Mouse (Mus musculus) liver, adult 2 months (tissue): ENCODE measurements around the gene Hcar2. TPM values are rescaled to one million over a fixed set of nuclear protein-coding genes. Genes with fewer than 3 reads are reported as not detected.

Experiments used
- DNase-seq: peaks from one replicate; pipeline ENCODE4 v3.0.0-alpha.2; 2011; ENCODE audit warnings: low read depth, low spot score; ENCODE audit errors: extremely low read depth
- H3K27ac ChIP-seq: fragments of 200-500 bp; replicated peaks from 2 replicates; pipeline ENCODE4 v1.5.1; 2012; ENCODE audit warnings: low read depth, mild to moderate bottlenecking, control low read depth, inconsistent platforms, low read length; ENCODE audit not compliant: insufficient read depth
- H3K27me3 ChIP-seq: fragments of 200-500 bp; 2 replicates; pipeline ENCODE4 v1.6.1; 2012; ENCODE audit warnings: mild to moderate bottlenecking, moderate library complexity, low read length, inconsistent platforms; ENCODE audit not compliant: control insufficient read depth, insufficient read depth
- H3K36me3 ChIP-seq: fragments of 200-500 bp; 2 replicates; pipeline ENCODE4 v1.6.1; 2012; ENCODE audit warnings: low read length, inconsistent platforms; ENCODE audit not compliant: control insufficient read depth, insufficient read depth
- H3K4me1 ChIP-seq: fragments of 200-500 bp; 2 replicates; pipeline ENCODE4 v1.6.1; 2011; ENCODE audit warnings: low read length; ENCODE audit not compliant: control insufficient read depth, insufficient read depth
- H3K4me3 ChIP-seq: fragments of 200-500 bp; 2 replicates; pipeline ENCODE4 v1.5.1; 2011; ENCODE audit warnings: low read depth, mild to moderate bottlenecking, control low read depth, low read length, moderate library complexity; ENCODE audit not compliant: insufficient read depth
- H3K79me2 ChIP-seq: fragments of 200-500 bp; 2 replicates; pipeline ENCODE4 v1.6.1; 2012; ENCODE audit warnings: inconsistent platforms, mild to moderate bottlenecking, low read length, moderate library complexity; ENCODE audit not compliant: control insufficient read depth, insufficient read depth
- H3K9ac ChIP-seq: fragments of 200-500 bp; 2 replicates; pipeline ENCODE4 v1.6.1; 2012; ENCODE audit warnings: low read depth, mild to moderate bottlenecking, control low read depth, inconsistent platforms, low read length
- CTCF ChIP-seq: fragments of 200-500 bp; IDR thresholded peaks from 2 replicates; pipeline ENCODE4 v1.5.1; 2011; ENCODE audit warnings: low read depth, low read length, control low read depth
- POLR2A ChIP-seq: fragments of 200-500 bp; IDR thresholded peaks from 2 replicates; pipeline ENCODE4 v1.6.1; 2011; ENCODE audit warnings: low read length, control low read depth; ENCODE audit not compliant: insufficient read depth; ENCODE audit errors: extremely low read depth
- WGBS: fragments of 180-500 bp; shearing (Covaris S2); methylation state at CpG from one replicate; pipeline ENCODE4 v1.1.7; 2018; 5-methylcytosine and 5-hydroxymethylcytosine counted together
- polyA plus RNA-seq: library from polyadenylated mRNA; depleted of rRNA; stranded (reverse); fragments of >200 nt; gene quantifications from 2 replicates; pipeline ENCODE4 v1.2.3, GENCODE M21; 2012; rRNA removed
- total RNA-seq: library from RNA; depleted of rRNA; stranded (reverse); fragments of >200 nt; gene quantifications from 2 replicates; pipeline ENCODE4 v1.2.3, GENCODE M21; 2014; rRNA removed

Gene Hcar2
- total RNA-seq (0.18 and 1.1 TPM in 2 replicates), polyA plus RNA-seq (0.25 and 0.32 TPM in 2 replicates)

DNA sequence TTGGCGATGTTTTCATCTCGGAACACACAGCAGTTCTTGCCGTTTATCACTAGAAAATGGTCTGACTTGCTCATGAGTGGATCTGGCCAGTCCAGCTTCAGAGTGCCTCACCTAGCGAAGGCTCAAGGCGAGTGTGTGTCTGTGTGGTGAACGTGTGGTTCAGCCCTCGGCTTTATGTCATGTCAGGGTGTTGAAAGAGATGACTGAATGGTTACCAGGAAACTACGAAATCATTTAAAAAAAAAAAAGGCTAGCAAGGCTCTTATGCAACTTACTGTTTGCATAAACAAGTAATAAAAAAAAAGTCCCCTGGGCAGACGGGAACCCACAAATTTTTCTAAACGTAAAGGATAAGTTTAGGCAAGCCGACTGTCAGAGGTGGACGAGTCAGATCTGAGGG lies at the start of gene Hcar2:
TSS of gene Hcar2 (minus strand) at position 135 of the 400 bp plus-strand sequence.
- DNase-seq: peak; percentile 72
- no peak within 1 kb of the TSS for H3K4me3 ChIP-seq
- no peaks in the 10 kb centered on the region for H3K79me2 ChIP-seq
- H3K4me1 ChIP-seq: peaks cover 9% of the 10 kb centered on the region
- no peak within 1 kb of the TSS for H3K27ac ChIP-seq
- WGBS: 34% methylated on average over 12 of the region's 12 CpGs
- H3K36me3 ChIP-seq: no peaks in the 10 kb centered on the region
- H3K27me3 ChIP-seq: no peaks in the 10 kb centered on the region
- no peak within 1 kb of the TSS for H3K9ac ChIP-seq
- TF ChIP-seq POLR2A (no peak), CTCF (no peak)

GRCm38 (mm10) chr5:123914852-123915251 lies 49.6 kb upstream of the Hcar2 start:
- no peak for DNase-seq
- no peak overlapping the region for H3K27ac ChIP-seq

DNA sequence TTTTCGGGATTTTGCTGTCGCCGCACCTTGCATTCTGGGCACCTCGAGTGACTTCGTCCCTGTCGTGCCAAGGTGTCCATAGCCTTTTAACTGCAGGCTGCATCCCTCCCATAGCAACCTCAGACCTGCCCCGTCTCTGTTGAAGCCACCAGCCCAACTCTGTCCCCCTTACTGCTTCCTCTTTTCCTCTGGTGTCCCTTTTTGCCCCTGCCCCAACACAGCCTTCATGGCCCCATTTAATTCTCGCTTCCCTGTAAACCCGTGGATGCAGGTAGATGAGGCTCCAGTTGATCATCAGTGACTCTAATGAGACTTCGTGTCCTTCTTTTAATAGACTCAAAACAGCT lies 42.3 kb upstream of the Hcar2 start:
- H3K4me3 ChIP-seq: peak overlapping the region; percentile 96
- peaks cover 6% of the 10 kb centered on the region; the same call in 1 of the 2 replicates for H3K36me3 ChIP-seq
- 1% methylated on average over 10 of the region's 10 CpGs for WGBS
- H3K79me2 ChIP-seq: peaks cover 26% of the 10 kb centered on the region; the same call in 1 of the 2 replicates
- H3K4me1 ChIP-seq: peaks cover 7% of the 10 kb centered on the region
- DNase-seq: no peak
- H3K9ac ChIP-seq: peak overlapping the region; percentile 93
- TF ChIP-seq CTCF (no peak), POLR2A (no peak)
- no peaks in the 10 kb centered on the region for H3K27me3 ChIP-seq
- peak overlapping the region; percentile 56 for H3K27ac ChIP-seq

More at GRCm38 (mm10) chr5:123914852-123915251, 49.6 kb upstream of the Hcar2 start:
- no peak for TF ChIP-seq POLR2A
- no peak for TF ChIP-seq CTCF
- H3K27me3 ChIP-seq: no peaks in the 10 kb centered on the region
- H3K79me2 ChIP-seq: peaks cover 13% of the 10 kb centered on the region; the same call in 1 of the 2 replicates
- no peak overlapping the region for H3K9ac ChIP-seq
- H3K4me1 ChIP-seq: no peaks in the 10 kb centered on the region
- H3K4me3 ChIP-seq: no peak overlapping the region
- 83% methylated on average over 3 of the region's 3 CpGs for WGBS
- peaks cover 29% of the 10 kb centered on the region for H3K36me3 ChIP-seq

GRCm38 (mm10) chr5:123906976-123907630 lies 41.8 kb upstream of the Hcar2 start, which contains the start of gene Denr:
Gene Denr (plus strand): TSS chr5:123907175.
- Histone ChIP-seq H3K27me3 (no peaks in the 10 kb centered on the region), H3K27ac (peak within 1 kb of the TSS; percentile 56), H3K9ac (peak within 1 kb of the TSS; percentile 93), H3K79me2 (peaks cover 22% of the 10 kb centered on the region; the same call in 1 of the 2 replicates), H3K4me1 (peaks cover 7% of the 10 kb centered on the region), H3K4me3 (peak within 1 kb of the TSS; percentile 96), H3K36me3 (peaks cover 6% of the 10 kb centered on the region; the same call in 1 of the 2 replicates)
- under 1% methylated on average over 61 of the region's 61 CpGs for WGBS
- peak; percentile 95 for TF ChIP-seq CTCF
- TF ChIP-seq POLR2A: peak; percentile 83
- peak; percentile 77 for DNase-seq

- Histone ChIP-seq H3K9ac (no peak overlapping the region), H3K27me3 (no peaks in the 10 kb centered on the region), H3K27ac (no peak overlapping the region), H3K4me1 (peaks cover 7% of the 10 kb centered on the region), H3K79me2 (peaks cover 22% of the 10 kb centered on the region; the same call in 1 of the 2 replicates), H3K36me3 (peaks cover 6% of the 10 kb centered on the region; the same call in 1 of the 2 replicates), H3K4me3 (no peak overlapping the region)
- WGBS: 73% methylated on average over 17 of the region's 17 CpGs
- no peak for TF ChIP-seq POLR2A
- TF ChIP-seq CTCF: no peak
- peak; percentile 16 for DNase-seq
Observed at GRCm38 (mm10) chr5:123906146-123906975, 41.1 kb upstream of the Hcar2 start.
